Mouse (Mus musculus): ENCODE results near the gene Rnf24. TPM values are rescaled to one million over a fixed set of nuclear protein-coding genes. Genes with fewer than 3 reads are reported as not detected.

Gene Rnf24
- polyA plus RNA-seq, 1 experiment = 0.77 TPM

DNA sequence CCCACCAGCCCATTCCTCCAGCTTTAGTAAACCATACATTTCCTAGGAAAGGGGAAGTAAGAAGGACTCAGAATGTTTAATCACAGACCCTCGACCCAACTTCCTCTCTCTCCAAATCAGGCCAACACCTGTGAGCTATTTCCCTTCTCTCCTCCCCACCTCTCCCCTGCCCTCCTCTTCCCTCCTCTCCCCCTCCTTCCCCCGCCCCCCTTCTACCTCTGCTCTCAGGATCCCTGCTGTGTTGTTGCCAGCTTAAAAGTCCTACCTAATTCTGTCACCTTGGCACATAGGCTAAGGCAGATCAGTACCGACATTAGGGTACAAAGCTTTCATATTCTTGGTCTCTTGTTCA is 848 bp upstream of the Rnf24 start:
- no peak for TF ChIP-seq GATA1 (IDR thresholded peaks at IDR 0.05; ENCODE audit: low read length)

DNA sequence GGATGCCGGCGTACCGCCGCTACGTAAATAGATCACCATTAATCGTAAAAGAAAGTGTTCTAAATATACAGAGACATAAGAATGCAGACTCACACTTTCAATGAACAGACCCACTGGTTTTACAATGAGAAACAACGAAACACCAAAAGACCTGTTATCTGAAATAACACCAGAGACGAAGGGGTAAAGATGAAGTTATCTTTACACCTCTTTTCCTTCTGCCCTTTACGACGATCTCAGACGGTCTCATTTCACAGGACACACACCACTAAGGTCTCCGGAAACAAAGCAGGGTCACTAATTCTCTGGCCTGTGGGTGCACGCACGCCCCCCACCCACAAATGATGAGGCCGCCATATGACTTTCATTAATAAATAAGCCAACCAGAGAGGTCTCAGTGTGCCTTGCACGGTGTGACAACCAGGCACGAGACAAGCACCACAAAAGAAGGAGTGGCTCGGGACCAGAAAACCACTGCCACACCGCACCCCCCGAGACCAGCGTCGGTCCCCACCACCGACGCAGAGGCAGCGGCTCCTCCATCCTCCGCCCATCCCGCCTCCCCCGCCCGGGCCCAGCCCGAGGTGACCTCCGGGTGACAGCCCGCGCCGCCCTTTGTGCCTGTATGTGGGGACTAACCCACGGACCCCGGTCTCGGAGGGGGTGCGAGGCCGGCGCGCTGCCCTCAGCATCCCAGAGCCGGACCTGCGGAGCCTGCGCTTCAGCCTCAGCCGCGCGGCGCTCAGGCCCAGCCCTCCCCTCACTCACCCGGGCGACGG is 535 bp downstream of the Rnf24 start:
- TF ChIP-seq GATA1 (IDR thresholded peaks at IDR 0.05; ENCODE audit: low read length) = no peak

DNA sequence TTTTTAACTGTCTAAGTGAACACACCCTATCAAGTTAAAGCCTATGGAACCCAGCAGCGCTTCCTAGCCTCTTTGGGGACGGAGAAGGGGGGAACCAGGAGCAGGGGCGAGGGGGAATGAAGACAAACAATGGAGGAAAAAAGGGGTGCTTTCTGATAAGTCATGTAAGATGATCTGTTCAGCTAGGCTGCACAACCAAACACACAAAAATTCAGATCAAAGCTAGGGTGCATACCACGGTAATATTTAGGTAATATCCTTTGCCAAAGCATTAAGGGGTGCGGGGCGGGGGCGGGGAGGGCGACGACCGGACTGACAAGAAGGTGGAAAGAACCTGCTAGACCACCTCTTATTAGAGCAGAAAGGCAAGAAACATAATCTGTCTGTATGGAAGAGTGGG is 1.2 kb downstream of the Rnf24 start:
- no peak for TF ChIP-seq GATA1 (IDR thresholded peaks at IDR 0.05; ENCODE audit: low read length)

DNA sequence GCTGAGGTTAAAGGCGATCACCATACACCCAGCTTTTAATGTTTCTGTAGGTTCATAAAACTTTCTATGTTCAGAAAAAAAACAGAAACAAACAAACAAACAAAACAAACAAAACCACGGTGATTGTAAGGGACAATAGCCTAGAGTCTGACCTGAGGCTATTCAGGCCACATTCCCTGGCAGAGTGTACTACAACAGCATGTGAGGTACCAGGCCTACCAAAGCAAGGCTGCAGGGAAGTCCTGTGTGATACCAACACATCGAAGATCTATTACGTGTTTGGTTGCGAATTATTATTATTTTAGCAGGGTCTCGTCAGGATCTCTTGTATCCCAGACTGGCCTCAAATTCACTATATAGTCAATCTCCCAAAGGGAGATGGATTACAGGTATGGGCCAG is 2.4 kb downstream of the Rnf24 start:
- TF ChIP-seq GATA1 (IDR thresholded peaks at IDR 0.05; ENCODE audit: low read length) = no peak

DNA sequence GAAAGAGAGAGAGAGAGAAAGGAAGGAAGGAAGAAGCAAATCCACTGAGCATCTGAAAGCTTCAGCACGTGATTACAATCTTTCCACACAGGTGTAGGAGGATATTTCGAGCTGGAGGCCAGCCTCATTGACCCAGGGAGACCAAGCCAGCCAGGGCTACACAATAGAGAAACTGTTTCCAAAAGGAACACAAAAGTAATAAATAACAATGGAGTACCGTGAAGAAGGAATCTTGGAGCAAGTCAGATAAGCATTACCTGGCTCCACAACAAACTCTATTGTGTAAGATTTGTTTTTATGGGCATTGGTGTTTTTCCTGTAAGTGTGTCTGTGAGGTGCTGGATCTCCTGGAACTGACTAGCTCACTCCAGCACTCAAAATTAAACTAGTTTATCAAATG is 7.1 kb downstream of the Rnf24 start:
- no peak for TF ChIP-seq GATA1 (IDR thresholded peaks at IDR 0.05; ENCODE audit: low read length)

DNA sequence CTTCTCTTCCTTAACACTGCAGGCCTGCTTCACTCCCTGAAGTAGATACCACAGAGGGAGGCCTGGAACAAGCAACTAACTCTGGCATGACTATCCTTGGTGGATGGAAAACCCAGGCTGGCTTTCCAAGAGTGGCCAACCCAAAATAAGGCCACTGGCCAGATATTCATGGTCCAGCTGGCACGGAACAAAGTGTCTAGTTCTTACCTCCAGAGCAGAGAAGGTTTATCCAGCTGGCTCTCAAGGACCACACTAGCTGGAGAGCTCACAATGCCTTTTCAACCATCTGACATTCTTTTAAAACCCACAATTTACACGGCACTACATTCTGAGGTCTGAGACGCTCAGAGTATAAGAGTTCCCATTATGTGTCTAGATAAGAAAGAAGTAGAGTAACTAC is 8.2 kb downstream of the Rnf24 start:
- no peak for TF ChIP-seq GATA1 (IDR thresholded peaks at IDR 0.05; ENCODE audit: low read length)

DNA sequence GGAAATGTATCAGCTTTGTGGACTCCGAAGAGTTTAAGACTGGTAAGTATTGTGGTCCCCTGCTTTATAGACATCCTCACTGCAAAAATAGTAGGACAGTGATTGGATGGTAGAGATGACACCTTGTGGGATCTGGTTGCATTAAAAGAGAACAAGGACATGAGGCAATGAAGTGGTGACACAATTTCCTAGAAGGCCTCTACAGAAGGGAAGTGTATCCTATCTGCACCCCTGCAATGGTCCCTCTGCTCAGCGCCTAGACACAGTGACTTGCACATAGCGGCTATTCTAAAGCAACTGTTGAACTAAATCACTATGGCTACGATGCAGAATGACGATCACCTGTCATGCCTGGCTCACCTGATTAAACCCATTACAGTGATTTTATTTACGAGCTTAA is 15.1 kb downstream of the Rnf24 start:
- TF ChIP-seq GATA1 (IDR thresholded peaks at IDR 0.05; ENCODE audit: low read length) = no peak

DNA sequence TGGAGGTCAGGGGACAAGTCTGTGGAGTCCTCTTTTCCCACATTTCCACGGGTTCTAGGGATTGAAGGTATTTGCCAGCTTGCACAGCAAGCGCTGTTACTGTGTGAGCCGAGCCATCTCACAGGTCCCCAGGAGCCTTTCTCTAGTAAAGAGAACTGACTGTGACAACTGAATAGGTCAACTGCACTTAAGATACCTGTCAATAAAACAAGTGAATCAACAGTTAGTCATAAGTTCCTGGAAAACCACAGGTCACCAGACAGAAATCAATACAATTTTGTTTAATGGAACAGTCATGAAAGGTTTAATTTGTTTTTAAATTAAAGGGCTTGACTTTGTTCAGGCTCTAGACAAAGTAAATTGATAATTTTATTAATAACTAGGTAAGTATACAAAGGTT is 22.1 kb downstream of the Rnf24 start:
- TF ChIP-seq GATA1 (IDR thresholded peaks at IDR 0.05; ENCODE audit: low read length) = no peak

DNA sequence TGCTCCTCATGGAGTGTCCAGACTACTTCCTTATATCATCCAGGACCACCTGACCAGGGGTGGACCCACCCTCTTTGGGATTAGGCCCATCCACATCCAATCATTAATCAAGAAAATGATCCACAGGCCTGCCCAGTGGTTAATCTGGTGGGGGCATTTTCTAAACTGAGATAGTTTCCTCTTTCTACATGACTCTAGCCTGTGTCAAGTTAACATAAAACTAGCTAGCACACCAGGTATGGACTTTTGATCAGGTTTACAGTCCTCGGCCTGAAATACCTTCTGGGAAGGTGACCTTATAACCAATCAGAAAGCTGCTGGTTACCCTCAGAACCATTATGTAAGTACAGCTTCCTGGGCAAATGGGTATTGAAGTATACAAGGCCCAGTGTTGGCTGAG is 23.7 kb downstream of the Rnf24 start:
- TF ChIP-seq GATA1 (IDR thresholded peaks at IDR 0.05; ENCODE audit: low read length) = no peak

DNA sequence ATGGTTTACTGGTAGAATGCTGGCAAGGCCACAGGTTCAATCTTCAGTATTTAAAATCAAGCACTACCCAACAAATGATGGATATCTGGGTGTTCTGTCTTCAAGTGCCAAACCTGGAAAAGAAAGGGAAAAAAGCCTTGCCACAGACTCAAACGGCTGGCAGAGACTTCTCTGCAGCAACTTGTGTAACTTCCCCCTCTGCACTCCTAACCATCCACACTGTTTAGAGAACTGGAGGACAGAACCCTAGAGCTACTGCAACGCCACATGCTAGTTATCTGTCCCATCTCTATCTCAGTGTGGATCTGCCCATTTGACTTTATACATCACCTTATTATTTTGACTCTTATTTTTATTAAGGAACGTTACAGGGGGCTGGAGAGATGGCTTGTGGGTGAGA is 26.6 kb downstream of the Rnf24 start:
- TF ChIP-seq GATA1 (IDR thresholded peaks at IDR 0.05; ENCODE audit: low read length) = no peak

DNA sequence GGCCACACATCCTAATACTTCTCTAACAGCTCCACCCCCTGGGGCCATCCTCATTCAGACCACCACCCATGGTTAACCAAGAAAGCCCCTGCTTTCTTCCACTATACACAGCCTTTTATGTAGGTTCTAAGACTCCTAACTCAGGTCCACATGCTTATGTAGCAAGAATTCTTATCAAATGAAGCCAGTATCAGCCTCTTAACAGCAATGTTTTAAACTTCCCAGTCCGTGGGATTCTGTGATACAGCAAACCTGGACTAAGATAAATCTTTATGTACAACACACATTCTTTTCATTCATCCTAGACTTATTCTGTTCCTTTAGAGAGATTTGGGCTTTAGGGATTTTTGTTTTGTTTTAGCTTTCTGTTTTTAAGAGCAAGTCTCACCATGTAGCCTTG is 29.0 kb downstream of the Rnf24 start:
- TF ChIP-seq GATA1 (IDR thresholded peaks at IDR 0.05; ENCODE audit: low read length) = no peak

DNA sequence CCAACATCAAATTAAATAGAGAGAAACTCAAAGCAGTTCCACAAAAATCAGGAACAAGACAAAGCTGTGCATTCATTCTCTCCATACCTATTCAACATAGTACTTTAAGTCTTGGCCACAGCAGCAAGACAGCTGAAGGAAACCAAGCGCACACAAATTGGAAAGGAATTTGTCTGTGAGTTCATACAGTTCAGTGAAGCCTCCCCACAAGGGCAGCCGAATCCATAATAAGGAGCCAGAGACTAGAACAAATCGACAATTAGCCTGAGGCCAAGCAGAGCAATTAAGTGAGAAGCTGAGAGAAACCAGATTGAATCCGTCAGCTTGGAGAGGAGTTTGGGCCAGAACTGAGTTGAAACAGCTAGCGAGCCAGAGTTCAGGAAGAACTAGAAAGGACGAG is 33.3 kb downstream of the Rnf24 start:
- no peak for TF ChIP-seq GATA1 (IDR thresholded peaks at IDR 0.05; ENCODE audit: low read length)

DNA sequence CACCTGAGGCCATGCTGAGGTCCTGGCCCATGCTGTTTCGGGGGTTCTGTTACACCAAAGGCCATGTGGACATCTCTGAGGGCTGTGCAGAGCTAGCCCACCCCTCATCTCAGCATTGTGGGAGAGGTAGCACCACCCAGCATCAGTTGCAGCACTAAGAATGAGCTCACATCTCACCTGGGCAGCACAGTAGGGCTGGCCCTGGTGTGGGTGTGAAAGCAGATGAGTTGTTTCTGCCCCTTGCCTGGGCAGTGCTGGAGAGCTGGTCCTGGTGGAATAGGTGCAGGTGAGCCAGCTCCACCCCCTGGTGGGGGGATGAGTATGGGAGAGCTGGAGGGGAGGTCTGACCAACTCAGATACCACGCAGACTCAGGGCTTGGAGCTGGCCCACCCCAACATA is 36.5 kb downstream of the Rnf24 start:
- TF ChIP-seq GATA1 (IDR thresholded peaks at IDR 0.05; ENCODE audit: low read length) = no peak

DNA sequence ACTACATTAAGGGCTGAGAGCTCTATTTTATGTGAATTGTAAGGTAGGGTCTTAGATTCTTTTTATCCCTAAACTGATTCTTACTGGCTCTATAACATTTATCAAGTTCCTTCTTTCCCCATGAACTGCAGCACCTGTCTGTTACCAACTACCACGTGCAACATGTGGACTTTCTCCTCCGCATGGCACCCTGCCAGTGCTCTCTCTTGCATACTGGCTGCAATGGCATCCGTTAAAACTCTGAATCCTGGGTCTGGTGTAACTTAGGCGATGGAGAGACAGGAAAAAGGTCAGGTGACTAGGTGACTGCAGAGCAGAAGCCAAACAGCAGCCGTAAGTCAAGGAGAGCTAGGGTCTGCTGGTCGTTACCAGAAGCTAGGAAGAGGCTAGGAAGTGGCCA is 43.4 kb downstream of the Rnf24 start:
- TF ChIP-seq GATA1 (IDR thresholded peaks at IDR 0.05; ENCODE audit: low read length) = no peak

DNA sequence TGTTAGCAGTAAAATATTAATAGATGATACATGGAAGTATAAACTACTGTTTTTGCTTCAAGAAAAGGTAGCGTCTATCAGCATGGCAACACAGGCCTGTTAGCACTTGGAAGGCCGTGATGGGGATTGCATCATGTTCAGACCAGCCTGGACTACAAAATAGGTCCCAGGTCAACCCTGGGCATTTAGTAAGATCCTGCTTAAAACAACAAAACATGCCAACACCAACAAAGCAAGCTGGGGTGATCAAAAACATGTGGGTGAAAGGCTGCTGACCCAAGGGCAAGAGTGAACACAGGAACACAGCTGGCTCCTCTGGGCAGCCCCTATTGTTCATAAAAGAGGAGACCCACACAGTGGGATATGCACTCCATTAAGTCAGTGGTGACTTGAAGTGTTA is 44.9 kb downstream of the Rnf24 start:
- TF ChIP-seq GATA1 (IDR thresholded peaks at IDR 0.05; ENCODE audit: low read length) = no peak

DNA sequence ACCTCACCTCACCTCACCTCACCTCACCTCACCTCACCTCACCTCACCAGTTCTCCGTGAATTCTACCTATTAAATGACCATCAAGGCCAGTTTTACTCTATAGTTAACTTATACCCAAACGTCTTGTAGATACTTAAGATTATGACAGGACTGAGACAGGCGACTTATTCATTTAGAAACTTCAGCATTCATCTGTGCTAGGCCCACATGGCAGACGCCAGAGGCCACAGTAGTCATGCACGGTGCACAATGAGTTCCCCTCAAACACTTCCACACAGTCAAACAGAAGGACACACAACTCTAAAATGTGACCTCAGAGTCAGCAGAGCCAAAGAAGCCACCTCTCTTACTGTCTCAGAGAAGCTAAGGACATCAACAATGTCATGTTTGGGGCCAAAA is 45.3 kb downstream of the Rnf24 start:
- no peak for TF ChIP-seq GATA1 (IDR thresholded peaks at IDR 0.05; ENCODE audit: low read length)

DNA sequence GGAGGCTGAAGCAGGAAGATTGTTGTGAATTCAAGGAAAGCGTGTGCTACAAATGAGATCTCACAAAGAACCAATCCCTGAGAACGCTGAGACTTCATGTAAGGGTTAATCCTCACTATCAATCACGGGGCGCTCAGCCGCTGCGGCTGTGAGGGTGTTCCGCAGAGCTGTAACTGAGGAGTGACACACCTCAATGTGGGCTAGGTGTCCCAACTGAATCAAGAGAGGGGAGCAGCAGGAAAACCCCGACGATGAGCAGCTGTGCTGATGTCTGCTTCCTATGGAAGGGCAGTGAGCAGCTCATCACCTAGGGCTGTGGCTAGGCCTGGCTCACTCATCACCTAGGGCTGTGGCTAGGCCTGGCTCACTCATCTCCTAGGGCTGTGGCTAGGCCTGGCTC is 48.2 kb downstream of the Rnf24 start:
- no peak for TF ChIP-seq GATA1 (IDR thresholded peaks at IDR 0.05; ENCODE audit: low read length)

DNA sequence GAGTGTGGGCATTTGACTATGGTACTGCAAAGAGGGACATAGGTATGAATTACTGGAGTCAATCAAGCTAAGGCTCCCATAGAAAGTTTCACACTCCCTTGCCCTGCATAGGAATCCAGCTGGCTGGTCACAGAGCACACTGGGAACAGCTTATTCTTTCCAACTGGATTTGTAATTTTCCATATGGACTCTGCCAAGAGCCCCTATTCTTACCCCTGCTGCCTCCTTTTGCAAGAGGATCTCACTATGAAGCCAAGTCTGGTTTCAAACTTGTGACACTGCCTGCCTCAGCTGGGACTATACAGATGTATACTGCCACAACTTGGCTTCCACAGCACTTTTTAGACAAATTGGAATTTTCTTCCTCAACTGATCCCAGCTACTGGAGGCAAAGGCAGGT is 51.1 kb downstream of the Rnf24 start:
- TF ChIP-seq GATA1 (IDR thresholded peaks at IDR 0.05; ENCODE audit: low read length) = no peak

Measured in G1E-ER4 (cell line).